Mouse (Mus musculus) liver, embryonic 18 days (tissue): ENCODE measurements around the gene Capn11. TPM values are rescaled to one million over a fixed set of nuclear protein-coding genes. Genes with fewer than 3 reads are reported as not detected.

Source experiments
- polyA plus RNA-seq: library from polyadenylated mRNA; depleted of rRNA; stranded (reverse); fragments of >200 nt; gene quantifications from 2 replicates; pipeline ENCODE4 v1.2.3, GENCODE M21; 2012; rRNA removed

The Capn11 gene
- 0.03 TPM in 1 of 2 replicates, not detected in the other for polyA plus RNA-seq

GRCm38 (mm10) chr17:45659225-45659624, at the start of gene Capn11:
Capn11 (minus strand) TSS chr17:45659325.

GRCm38 (mm10) chr17:45686716-45687115, 27.6 kb upstream of the Capn11 start, which contains the start of gene Tmem63b:
Tmem63b (minus strand) TSS chr17:45686905.

GRCm38 (mm10) chr17:45686093-45686619, 27.0 kb upstream of the Capn11 start, which contains the start of gene Mrpl14:
Mrpl14 (plus strand) TSS chr17:45686322.

GRCm38 (mm10) chr17:45601877-45602304, 57.2 kb downstream of the Capn11 start, which contains the start of gene Mymx:
Mymx (minus strand) TSS chr17:45602102.

GRCm38 (mm10) chr17:45599446-45600242, 59.5 kb downstream of the Capn11 start, which contains the start of gene Slc29a1:
Slc29a1 (minus strand) TSS chr17:45599606.

Other genes starting within 250 kb of the Capn11 start
- 9.8 and 10.2 TPM in 2 replicates for gene Cdc5l, start 225.6 kb downstream of the Capn11 start, polyA plus RNA-seq
- 0.02 and 0.05 TPM in 2 replicates for gene Spats1, start 183.9 kb downstream of the Capn11 start, polyA plus RNA-seq
- 4.3 and 4.8 TPM in 2 replicates for gene Aars2, start 152.5 kb downstream of the Capn11 start, polyA plus RNA-seq
- gene Tcte1, start 135.9 kb downstream of the Capn11 start, polyA plus RNA-seq = not detected in 2 replicates
- 0.05 and 0.06 TPM in 2 replicates for gene Tmem151b, start 109.6 kb downstream of the Capn11 start, polyA plus RNA-seq
- 1.3 and 1.5 TPM in 2 replicates for gene Nfkbie, start 103.6 kb downstream of the Capn11 start, polyA plus RNA-seq
- gene Slc35b2, start 95.5 kb downstream of the Capn11 start, polyA plus RNA-seq = 31.5 and 37.2 TPM in 2 replicates
- gene Hsp90ab1, start 86.1 kb downstream of the Capn11 start, polyA plus RNA-seq = 295 and 345 TPM in 2 replicates
- 83.5 and 91.9 TPM in 2 replicates for gene Slc29a1, start 59.7 kb downstream of the Capn11 start, polyA plus RNA-seq
- not detected in 2 replicates for gene Mymx, start 57.2 kb downstream of the Capn11 start, polyA plus RNA-seq
- gene Mrpl14, start 27.0 kb upstream of the Capn11 start, polyA plus RNA-seq = 53.5 and 59.7 TPM in 2 replicates
- 13.3 and 15.1 TPM in 2 replicates for gene Tmem63b, start 27.6 kb upstream of the Capn11 start, polyA plus RNA-seq
- 0.09 TPM in 1 of 2 replicates, not detected in the other for gene 1600014C23Rik, start 74.5 kb upstream of the Capn11 start, polyA plus RNA-seq